Mouse (Mus musculus): ENCODE results near the gene Coa4.

- TF ChIP-seq CTCF (IDR thresholded peaks at IDR 0.05; ENCODE audit: low read depth, low read length) (no peak), EP300 (IDR thresholded peaks at IDR 0.05; ENCODE audit: insufficient read depth, low read depth, low read length) (no peak), POLR2A (IDR thresholded peaks at IDR 0.05; ENCODE audit: insufficient read depth, low read length) (no peak)
Measured at GRCm38 (mm10) chr7:100514573-100514972, 22.3 kb upstream of the Coa4 start, which contains the start of gene Dnajb13.

Measured in ES-Bruce4 (cell line).